Mouse (Mus musculus): ENCODE results near the gene Soga1. TPM values are rescaled to one million over a fixed set of nuclear protein-coding genes. Genes with fewer than 3 reads are reported as not detected.

The Soga1 gene
- polyA plus RNA-seq, 1 experiment, result not detected

- Histone ChIP-seq H3K4me3 (ENCODE audit: insufficient read depth, low read depth, low read length) (no peak overlapping the region), H3K4me1 (ENCODE audit: control insufficient read depth, insufficient read depth, low read length) (peaks cover 79% of the 10 kb centered on the region), H3K27ac (ENCODE audit: insufficient read depth, low read depth, low read length) (peak overlapping the region; percentile 24; the same call in 1 of the 2 replicates)
- TF ChIP-seq POLR2A (IDR thresholded peaks at IDR 0.05; ENCODE audit: insufficient read depth, low read depth, low read length), result no peak
- TF ChIP-seq CTCF (IDR thresholded peaks at IDR 0.05; ENCODE audit: insufficient read depth, low read depth, low read length), result no peak
- WGBS, result 32% methylated on average over 3 of the region's 3 CpGs
Observed at GRCm38 (mm10) chr2:157069355-157069735, 9.7 kb downstream of the Soga1 start.

- WGBS, result 42% methylated on average over 14 of the region's 14 CpGs
- Histone ChIP-seq H3K27ac (ENCODE audit: insufficient read depth, low read depth, low read length) (peak overlapping the region; percentile 22; the same call in 1 of the 2 replicates), H3K4me3 (ENCODE audit: insufficient read depth, low read depth, low read length) (no peak overlapping the region)
Observed at GRCm38 (mm10) chr2:157068701-157069354, 10.2 kb downstream of the Soga1 start.

GRCm38 (mm10) chr2:157066731-157067430, 12.2 kb downstream of the Soga1 start:
- 81% methylated on average over 7 of the region's 7 CpGs for WGBS
- H3K4me3 ChIP-seq (ENCODE audit: insufficient read depth, low read depth, low read length), result no peak overlapping the region
- H3K27ac ChIP-seq (ENCODE audit: insufficient read depth, low read depth, low read length), result no peak overlapping the region
- TF ChIP-seq CTCF (IDR thresholded peaks at IDR 0.05; ENCODE audit: insufficient read depth, low read depth, low read length) (no peak), POLR2A (IDR thresholded peaks at IDR 0.05; ENCODE audit: insufficient read depth, low read depth, low read length) (no peak)
- peaks cover 75% of the 10 kb centered on the region for H3K4me1 ChIP-seq (ENCODE audit: control insufficient read depth, insufficient read depth, low read length)

More at GRCm38 (mm10) chr2:157068701-157069354, 10.2 kb downstream of the Soga1 start:
- H3K4me1 ChIP-seq (ENCODE audit: control insufficient read depth, insufficient read depth, low read length), result peaks cover 79% of the 10 kb centered on the region
- no peak for TF ChIP-seq CTCF (IDR thresholded peaks at IDR 0.05; ENCODE audit: insufficient read depth, low read depth, low read length)
- no peak for TF ChIP-seq POLR2A (IDR thresholded peaks at IDR 0.05; ENCODE audit: insufficient read depth, low read depth, low read length)

GRCm38 (mm10) chr2:157065879-157066226, 13.2 kb downstream of the Soga1 start:
- H3K4me1 ChIP-seq (ENCODE audit: control insufficient read depth, insufficient read depth, low read length), result peaks cover 67% of the 10 kb centered on the region
- H3K27ac ChIP-seq (ENCODE audit: insufficient read depth, low read depth, low read length), result 0 out of 2 replicates have a peak overlapping the region, but pooled peaks have one; percentile 7
- H3K4me3 ChIP-seq (ENCODE audit: insufficient read depth, low read depth, low read length), result no peak overlapping the region
- 26% methylated on average over 7 of the region's 7 CpGs for WGBS
- TF ChIP-seq POLR2A (IDR thresholded peaks at IDR 0.05; ENCODE audit: insufficient read depth, low read depth, low read length) (no peak), CTCF (IDR thresholded peaks at IDR 0.05; ENCODE audit: insufficient read depth, low read depth, low read length) (no peak)

GRCm38 (mm10) chr2:157064978-157065878, 13.8 kb downstream of the Soga1 start:
- WGBS, result 75% methylated on average over 14 of the region's 14 CpGs
- 0 out of 2 replicates have a peak overlapping the region, but pooled peaks have one; percentile 7 for H3K27ac ChIP-seq (ENCODE audit: insufficient read depth, low read depth, low read length)
- peaks cover 61% of the 10 kb centered on the region for H3K4me1 ChIP-seq (ENCODE audit: control insufficient read depth, insufficient read depth, low read length)

GRCm38 (mm10) chr2:157064136-157064535, 14.9 kb downstream of the Soga1 start:
- no peak for TF ChIP-seq POLR2A (IDR thresholded peaks at IDR 0.05; ENCODE audit: insufficient read depth, low read depth, low read length)
- TF ChIP-seq CTCF (IDR thresholded peaks at IDR 0.05; ENCODE audit: insufficient read depth, low read depth, low read length), result no peak
- Histone ChIP-seq H3K27ac (ENCODE audit: insufficient read depth, low read depth, low read length) (no peak overlapping the region), H3K4me3 (ENCODE audit: insufficient read depth, low read depth, low read length) (no peak overlapping the region), H3K4me1 (ENCODE audit: control insufficient read depth, insufficient read depth, low read length) (peaks cover 58% of the 10 kb centered on the region)
- WGBS, result 25% methylated on average over 7 of the region's 7 CpGs

More at GRCm38 (mm10) chr2:157064978-157065878, 13.8 kb downstream of the Soga1 start:
- TF ChIP-seq CTCF (IDR thresholded peaks at IDR 0.05; ENCODE audit: insufficient read depth, low read depth, low read length) (no peak), POLR2A (IDR thresholded peaks at IDR 0.05; ENCODE audit: insufficient read depth, low read depth, low read length) (no peak)
- H3K4me3 ChIP-seq (ENCODE audit: insufficient read depth, low read depth, low read length), result no peak overlapping the region

- TF ChIP-seq CTCF (IDR thresholded peaks at IDR 0.05; ENCODE audit: insufficient read depth, low read depth, low read length) (no peak), POLR2A (IDR thresholded peaks at IDR 0.05; ENCODE audit: insufficient read depth, low read depth, low read length) (no peak)
- Histone ChIP-seq H3K27ac (ENCODE audit: insufficient read depth, low read depth, low read length) (no peak overlapping the region), H3K4me3 (ENCODE audit: insufficient read depth, low read depth, low read length) (no peak overlapping the region), H3K4me1 (ENCODE audit: control insufficient read depth, insufficient read depth, low read length) (peaks cover 60% of the 10 kb centered on the region)
- 60% methylated on average over 4 of the region's 4 CpGs for WGBS
Observed at GRCm38 (mm10) chr2:157063241-157063700, 15.8 kb downstream of the Soga1 start.

GRCm38 (mm10) chr2:157060557-157061305, 18.3 kb downstream of the Soga1 start:
- Histone ChIP-seq H3K4me3 (ENCODE audit: insufficient read depth, low read depth, low read length) (no peak overlapping the region), H3K4me1 (ENCODE audit: control insufficient read depth, insufficient read depth, low read length) (peaks cover 54% of the 10 kb centered on the region), H3K27ac (ENCODE audit: insufficient read depth, low read depth, low read length) (no peak overlapping the region)
- 84% methylated on average over 11 of the region's 11 CpGs for WGBS
- TF ChIP-seq CTCF (IDR thresholded peaks at IDR 0.05; ENCODE audit: insufficient read depth, low read depth, low read length), result no peak
- TF ChIP-seq POLR2A (IDR thresholded peaks at IDR 0.05; ENCODE audit: insufficient read depth, low read depth, low read length), result no peak
